Comparison of ENCODE assay signal across 31 mouse cellular contexts in the genomic region with DNA sequence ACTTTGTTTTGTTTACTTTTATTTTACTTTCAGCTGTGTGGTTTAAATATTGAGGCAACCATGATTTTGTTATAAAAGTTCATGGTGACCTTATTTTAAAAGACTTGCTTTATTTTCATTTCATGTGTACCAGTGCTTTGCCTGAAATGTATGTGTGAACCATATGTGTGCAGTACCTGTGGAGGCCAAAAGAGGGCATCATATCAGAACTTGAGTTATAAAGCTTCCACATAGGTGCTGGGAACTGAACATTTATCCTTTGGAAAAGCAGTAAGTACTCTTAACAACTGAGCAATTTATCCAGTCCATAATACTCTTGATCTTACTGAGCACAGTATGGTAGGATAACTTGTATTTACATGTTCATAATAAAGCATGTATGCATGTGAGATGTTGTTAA.
A peak's percentile ranks its signal among the peaks of the same experiment; 100 is the strongest.
DNase-seq lines count a peak whose midpoint lies in the region; ATAC-seq and TF ChIP-seq lines count a peak whose summit lies in the region.
"Had no signal": no experiment of that assay in that cellular context is flagged by ENCODE, and none has a peak within 500 bp of the region (broad histone marks: within the 10 kb centered on the region; RNA-seq: fewer than 3 reads in every experiment).

No protein-coding gene starts in this region.

- no peak for DNase-seq in hindbrain, postnatal 0 days (ENCODE audit: low spot score)
- no peak for DNase-seq in hindbrain, embryonic 11.5 days (ENCODE audit: low spot score)
- DNase-seq in liver, postnatal 0 days, result no peak
- DNase-seq in liver, result no peak
- peak; percentile 31 for DNase-seq in ES-E14 (ENCODE audit: low read depth, low spot score)
- no peak for DNase-seq in stomach, postnatal 0 days (ENCODE audit: low spot score)
- no peak for DNase-seq in heart, adult 8-10 months (ENCODE audit: low spot score)
- DNase-seq: adrenal gland, postnatal 10 days; cerebellum, adult 8-10 months; cerebellum, postnatal 25 days; heart, postnatal 36 days; kidney, adult 18-20 months; kidney, postnatal 4 days; layer of hippocampus, adult 9-11 months; lung, adult 18-20 months; lung, postnatal 14 days; right cerebral cortex, postnatal 25 days; spleen, adult 18-20 months; thymus, adult 2 months; thymus, postnatal 36 days had no signal

- 0 out of 2 replicates have a peak, but pooled peaks have one; percentile 14 for TF ChIP-seq CTCF in hindbrain, postnatal 0 days (IDR thresholded peaks at IDR 0.05; ENCODE audit: low read depth)
- TF ChIP-seq CTCF in liver, postnatal 0 days (IDR thresholded peaks at IDR 0.05; ENCODE audit: low read depth), result 0 out of 2 replicates have a peak, but pooled peaks have one; percentile 12
- TF ChIP-seq CTCF in stomach, postnatal 0 days (IDR thresholded peaks at IDR 0.05; ENCODE audit: low read depth), result peak; percentile 39

- no peaks in the 10 kb centered on the region for H3K9me3 ChIP-seq in hindbrain, postnatal 0 days (ENCODE audit: low read length)
- no peaks in the 10 kb centered on the region for H3K9me3 ChIP-seq in hindbrain, embryonic 11.5 days (ENCODE audit: control insufficient read depth, low read length)
- H3K9me3 ChIP-seq in liver, postnatal 0 days (ENCODE audit: low read length), result no peaks in the 10 kb centered on the region
- no peaks in the 10 kb centered on the region for H3K9me3 ChIP-seq in ES-E14 (ENCODE audit: control insufficient read depth, insufficient read depth, low read depth, low read length)
- H3K9me3 ChIP-seq in stomach, postnatal 0 days (ENCODE audit: control insufficient read depth, low read length), result no peaks in the 10 kb centered on the region
- H3K9me3 ChIP-seq: embryonic facial prominence, embryonic 12.5 days; forebrain, embryonic 15.5 days; heart, embryonic 10.5 days; heart, embryonic 15.5 days; hindbrain, embryonic 13.5 days; kidney, embryonic 15.5 days; limb, embryonic 13.5 days; liver, embryonic 12.5 days; midbrain, embryonic 15.5 days; neural tube, embryonic 15.5 days had no signal

- in situ Hi-C loops in ES-E14 (cut with MboI; ENCODE audit: low sequenced_read_pairs in 2 of 2, unreplicated experiment in 2 of 2), result no loop called here

- H3K4me1 ChIP-seq in hindbrain, postnatal 0 days (ENCODE audit: insufficient read depth, low read length), result no peaks in the 10 kb centered on the region
- H3K4me1 ChIP-seq in hindbrain, embryonic 11.5 days (replicated peaks; ENCODE audit: control insufficient read depth, insufficient read depth, low read length), result no peaks in the 10 kb centered on the region
- no peaks in the 10 kb centered on the region for H3K4me1 ChIP-seq in liver, postnatal 0 days (ENCODE audit: insufficient read depth)
- H3K4me1 ChIP-seq in ES-E14 (ENCODE audit: control insufficient read depth in 2 of 2, insufficient read depth in 2 of 2, low read length in 2 of 2, poor library complexity in 1 of 2), result no peaks in the 10 kb centered on the region
- H3K4me1 ChIP-seq in stomach, postnatal 0 days (replicated peaks; ENCODE audit: control insufficient read depth, insufficient read depth), result no peaks in the 10 kb centered on the region
- H3K4me1 ChIP-seq: embryonic facial prominence, embryonic 12.5 days; forebrain, embryonic 15.5 days; heart, embryonic 10.5 days; heart, embryonic 15.5 days; kidney, embryonic 15.5 days; liver, embryonic 12.5 days; midbrain, embryonic 15.5 days; neural tube, embryonic 15.5 days had no signal

- no peak for ATAC-seq in hindbrain, postnatal 0 days
- ATAC-seq in hindbrain, embryonic 11.5 days (ENCODE audit: low FRiP score), result no peak
- no peak for ATAC-seq in liver, postnatal 0 days
- ATAC-seq in stomach, postnatal 0 days (ENCODE audit: low FRiP score, low TSS enrichment), result no peak
- ATAC-seq: CD4-positive, CD25-positive, alpha-beta regulatory T cell, adult 4 months; forebrain, embryonic 15.5 days; liver, embryonic 12.5 days; midbrain, embryonic 15.5 days had no signal

- H3K4me3 ChIP-seq in hindbrain, postnatal 0 days (ENCODE audit: low read length), result no peak overlapping the region
- H3K4me3 ChIP-seq in hindbrain, embryonic 11.5 days (ENCODE audit: low read depth, low read length), result no peak overlapping the region
- H3K4me3 ChIP-seq in liver, postnatal 0 days (ENCODE audit: low read depth, low read length), result no peak overlapping the region
- H3K4me3 ChIP-seq in ES-E14 (ENCODE audit: insufficient read depth in 1 of 2, low read depth in 1 of 2, low read length in 2 of 2, poor library complexity in 1 of 2, severe bottlenecking in 1 of 2), result no peak overlapping the region
- H3K4me3 ChIP-seq in stomach, postnatal 0 days (ENCODE audit: low read depth, low read length), result no peak overlapping the region
- H3K4me3 ChIP-seq: embryonic facial prominence, embryonic 12.5 days; forebrain, embryonic 15.5 days; heart, embryonic 10.5 days; heart, embryonic 15.5 days; hindbrain, embryonic 13.5 days; kidney, embryonic 15.5 days; limb, embryonic 13.5 days; liver, embryonic 12.5 days; midbrain, embryonic 15.5 days; neural tube, embryonic 15.5 days had no signal

- no peak overlapping the region for H3K4me2 ChIP-seq in hindbrain, postnatal 0 days (ENCODE audit: low read depth, low read length)
- no peak overlapping the region for H3K4me2 ChIP-seq in hindbrain, embryonic 11.5 days (replicated peaks; ENCODE audit: low read depth, low read length)
- H3K4me2 ChIP-seq in liver, postnatal 0 days (ENCODE audit: low read depth, low read length), result no peak overlapping the region
- H3K4me2 ChIP-seq in stomach, postnatal 0 days (replicated peaks; ENCODE audit: low read depth), result no peak overlapping the region
- H3K4me2 ChIP-seq: embryonic facial prominence, embryonic 12.5 days; forebrain, embryonic 15.5 days; heart, embryonic 15.5 days; hindbrain, embryonic 13.5 days; kidney, embryonic 15.5 days; limb, embryonic 13.5 days; liver, embryonic 12.5 days; midbrain, embryonic 15.5 days; neural tube, embryonic 15.5 days had no signal

- no peak overlapping the region for H3K9ac ChIP-seq in hindbrain, postnatal 0 days (replicated peaks; ENCODE audit: low read length)
- no peak overlapping the region for H3K9ac ChIP-seq in hindbrain, embryonic 11.5 days (ENCODE audit: low read depth, low read length)
- no peak overlapping the region for H3K9ac ChIP-seq in liver, postnatal 0 days (replicated peaks)
- H3K9ac ChIP-seq in ES-E14 (ENCODE audit: insufficient read depth, low read depth, low read length, poor library complexity, severe bottlenecking), result no peak overlapping the region
- H3K9ac ChIP-seq in stomach, postnatal 0 days (ENCODE audit: low read length), result no peak overlapping the region
- H3K9ac ChIP-seq: embryonic facial prominence, embryonic 12.5 days; forebrain, embryonic 15.5 days; heart, embryonic 15.5 days; hindbrain, embryonic 13.5 days; kidney, embryonic 15.5 days; limb, embryonic 13.5 days; liver, embryonic 12.5 days; midbrain, embryonic 15.5 days; neural tube, embryonic 15.5 days had no signal

- H3K27me3 ChIP-seq in hindbrain, postnatal 0 days (ENCODE audit: insufficient read depth, low read length), result no peaks in the 10 kb centered on the region
- no peaks in the 10 kb centered on the region for H3K27me3 ChIP-seq in hindbrain, embryonic 11.5 days (ENCODE audit: control insufficient read depth, insufficient read depth, low read length)
- no peaks in the 10 kb centered on the region for H3K27me3 ChIP-seq in liver, postnatal 0 days (ENCODE audit: insufficient read depth, low read length)
- no peaks in the 10 kb centered on the region for H3K27me3 ChIP-seq in stomach, postnatal 0 days (ENCODE audit: control insufficient read depth, insufficient read depth, low read length)
- H3K27me3 ChIP-seq: embryonic facial prominence, embryonic 12.5 days; forebrain, embryonic 15.5 days; heart, embryonic 15.5 days; hindbrain, embryonic 13.5 days; kidney, embryonic 15.5 days; limb, embryonic 13.5 days; liver, embryonic 12.5 days; midbrain, embryonic 15.5 days; neural tube, embryonic 15.5 days had no signal

- H3K36me3 ChIP-seq in hindbrain, postnatal 0 days (ENCODE audit: insufficient read depth, low read length), result no peaks in the 10 kb centered on the region
- H3K36me3 ChIP-seq in hindbrain, embryonic 11.5 days (ENCODE audit: control insufficient read depth, insufficient read depth, low read length), result no peaks in the 10 kb centered on the region
- H3K36me3 ChIP-seq in liver, postnatal 0 days (replicated peaks; ENCODE audit: insufficient read depth, low read length), result no peaks in the 10 kb centered on the region
- no peaks in the 10 kb centered on the region for H3K36me3 ChIP-seq in ES-E14 (ENCODE audit: control insufficient read depth, insufficient read depth, low read length, poor library complexity, severe bottlenecking)
- H3K36me3 ChIP-seq in stomach, postnatal 0 days (ENCODE audit: control insufficient read depth, insufficient read depth, low read length), result no peaks in the 10 kb centered on the region
- H3K36me3 ChIP-seq: embryonic facial prominence, embryonic 12.5 days; forebrain, embryonic 15.5 days; heart, embryonic 10.5 days; heart, embryonic 15.5 days; hindbrain, embryonic 13.5 days; kidney, embryonic 15.5 days; liver, embryonic 12.5 days; midbrain, embryonic 15.5 days; neural tube, embryonic 15.5 days had no signal

- no peak overlapping the region for H3K27ac ChIP-seq in hindbrain, postnatal 0 days
- H3K27ac ChIP-seq in hindbrain, embryonic 11.5 days (ENCODE audit: low read depth, low read length), result no peak overlapping the region
- no peak overlapping the region for H3K27ac ChIP-seq in liver, postnatal 0 days (ENCODE audit: low read depth)
- H3K27ac ChIP-seq in ES-E14 (ENCODE audit: insufficient read depth, low read depth, low read length, poor library complexity, severe bottlenecking), result no peak overlapping the region
- H3K27ac ChIP-seq in stomach, postnatal 0 days (replicated peaks), result no peak overlapping the region
- H3K27ac ChIP-seq: embryonic facial prominence, embryonic 12.5 days; forebrain, embryonic 15.5 days; heart, embryonic 10.5 days; heart, embryonic 15.5 days; hindbrain, embryonic 13.5 days; kidney, embryonic 15.5 days; limb, embryonic 13.5 days; liver, embryonic 12.5 days; midbrain, embryonic 15.5 days; neural tube, embryonic 15.5 days had no signal

- TF ChIP-seq EP300 in liver, postnatal 0 days (IDR thresholded peaks at IDR 0.05; ENCODE audit: low read depth), result no peak
- no peak for TF ChIP-seq EP300 in stomach, postnatal 0 days (optimal IDR thresholded peaks at IDR 0.05)

TF ChIP-seq in ES-E14, 5 proteins besides CTCF, POLR2A, EP300 and RAD21:
- TF ChIP-seq MAFK (IDR thresholded peaks at IDR 0.05; ENCODE audit: insufficient read depth, low read depth, low read length) (no peak), ZC3H11A (IDR thresholded peaks at IDR 0.05; ENCODE audit: borderline replicate concordance, low read depth, low read length) (peak; percentile 58; the same call in 1 of the 2 replicates)
